Mouse (Mus musculus) midbrain, postnatal 0 days (tissue): ENCODE data around the gene Csf1. TPM values are rescaled to one million over a fixed set of nuclear protein-coding genes. Genes with fewer than 3 reads are reported as not detected.

ENCODE experiments used
- ATAC-seq: fragments of 200-750 bp; cut with Nextera tagmentation; 2 replicates; pipeline ENCODE4 v1.8.0; 2017; ENCODE audit warnings: moderate number of reproducible peaks, mild to moderate bottlenecking, moderate TSS enrichment, moderate library complexity; ENCODE audit not compliant: low FRiP score
- DNase-seq: peaks from one replicate; pipeline ENCODE4 v3.0.0-alpha.2; 2015; ENCODE audit warnings: low spot score
- H3K27ac ChIP-seq: fragments of 300-500 bp; sonication (generic); 2 replicates; pipeline ENCODE4 v1.5.1; 2014; ENCODE audit warnings: low read depth, mild to moderate bottlenecking, low read length, mixed read lengths
- H3K27me3 ChIP-seq: fragments of 300-500 bp; sonication (generic); 2 replicates; pipeline ENCODE4 v1.6.1; 2014; ENCODE audit warnings: low read length, control low read depth, mixed read lengths; ENCODE audit not compliant: insufficient read depth
- H3K36me3 ChIP-seq: fragments of 300-500 bp; sonication (generic); 2 replicates; pipeline ENCODE4 v1.6.1; 2014; ENCODE audit warnings: low read length, control low read depth, mixed read lengths; ENCODE audit not compliant: insufficient read depth
- H3K4me1 ChIP-seq: fragments of 300-500 bp; sonication (generic); 2 replicates; pipeline ENCODE4 v1.6.1; 2014; ENCODE audit warnings: mild to moderate bottlenecking, control low read depth, antibody characterized with exemption, low read length, mixed read lengths; ENCODE audit not compliant: insufficient read depth
- H3K4me2 ChIP-seq: fragments of 300-500 bp; sonication (generic); 2 replicates; pipeline ENCODE4 v1.6.1; 2014; ENCODE audit warnings: low read depth, mild to moderate bottlenecking, low read length, mixed read lengths; ENCODE audit not compliant: poor library complexity, severe bottlenecking
- H3K4me3 ChIP-seq: fragments of 300-500 bp; sonication (generic); 2 replicates; pipeline ENCODE4 v1.5.1; 2014; ENCODE audit warnings: low read depth, mild to moderate bottlenecking, low read length, moderate library complexity
- H3K9ac ChIP-seq: fragments of 300-500 bp; sonication (generic); replicated peaks from 2 replicates; pipeline ENCODE4 v1.6.1; 2014; ENCODE audit warnings: mild to moderate bottlenecking, low read length, moderate library complexity, mixed read lengths; ENCODE audit not compliant: poor library complexity, severe bottlenecking
- H3K9me3 ChIP-seq: fragments of 300-500 bp; sonication (generic); 2 replicates; pipeline ENCODE4 v1.6.1; 2016; ENCODE audit warnings: low read length, control low read depth
- CTCF ChIP-seq: IDR thresholded peaks from 2 replicates; pipeline ENCODE4 v1.5.1; 2016; ENCODE audit warnings: antibody characterized with exemption, mild to moderate bottlenecking
- WGBS: fragments of 180-500 bp; shearing (Covaris S2); extraction: QIAGEN DNeasy Blood & Tissue Kit; methylation state at CpG from one replicate; pipeline ENCODE4 v1.1.7; 2014; 5-methylcytosine and 5-hydroxymethylcytosine counted together
- polyA plus RNA-seq: library from polyadenylated mRNA; unstranded; fragments of >200 nt; fragmentation: Nextera tagmentation; extraction: Ambion mirVana; gene quantifications from 2 replicates; pipeline ENCODE4 v1.2.1, GENCODE M21; 2015
- total RNA-seq: library from RNA; depleted of rRNA; stranded (reverse); fragments of >200 nt; gene quantifications from 2 replicates; pipeline ENCODE4 v1.2.3, GENCODE M21; 2014; rRNA removed

Csf1 gene
- total and polyA plus RNA-seq, 2 experiments from 2014 or later: 8.1 to 12.3 TPM

DNA sequence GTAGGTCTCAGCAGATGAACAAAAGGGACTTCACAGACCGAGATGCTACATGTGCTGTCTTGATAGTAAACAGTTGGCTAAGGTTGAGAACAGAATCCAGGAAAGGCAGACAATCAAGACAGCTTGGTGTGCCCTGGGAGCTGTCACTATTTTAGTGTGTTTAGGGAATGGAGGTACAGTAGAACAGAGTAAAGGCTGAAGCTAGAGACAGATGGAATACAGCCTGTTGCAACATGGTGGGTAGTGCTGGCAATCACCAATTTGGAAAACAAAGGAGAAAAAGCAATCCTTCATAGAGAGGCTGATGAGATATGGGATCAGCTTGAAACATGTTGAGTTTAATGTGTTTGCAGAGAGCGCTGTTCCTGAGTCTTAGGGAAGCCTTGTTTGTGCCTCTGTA lies 59.6 kb downstream of the Csf1 start:
- Histone ChIP-seq H3K4me3 (no peak overlapping the region), H3K4me2 (no peak overlapping the region), H3K27ac (no peak overlapping the region), H3K36me3 (no peaks in the 10 kb centered on the region), H3K27me3 (no peaks in the 10 kb centered on the region), H3K9ac (no peak overlapping the region), H3K9me3 (no peaks in the 10 kb centered on the region), H3K4me1 (no peaks in the 10 kb centered on the region)
- ATAC-seq (no peak), DNase-seq (no peak)
- no peak for TF ChIP-seq CTCF
- WGBS: 91% methylated on average over 2 of the region's 2 CpGs

DNA sequence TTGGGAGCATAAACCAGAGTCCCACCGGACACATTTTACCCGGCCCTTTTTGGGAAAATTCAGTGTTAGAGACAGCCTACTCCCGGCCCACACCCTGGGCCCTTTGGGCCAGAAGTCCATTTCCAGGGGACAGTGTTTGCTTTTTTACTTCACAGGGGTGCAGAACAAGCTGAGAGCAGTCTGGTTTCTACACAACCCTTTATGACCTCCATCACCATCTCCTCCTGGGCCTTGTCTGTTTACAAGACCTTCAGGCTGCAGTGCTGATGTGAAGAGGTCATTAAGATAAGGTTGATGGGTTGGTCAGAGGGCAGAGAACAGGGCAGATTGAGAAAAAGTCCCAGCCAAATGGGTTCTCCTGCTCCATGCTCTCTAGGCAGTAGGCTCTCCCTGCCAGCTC lies 63.4 kb downstream of the Csf1 start:
- 36% methylated on average over 3 of the region's 3 CpGs for WGBS
- no peak overlapping the region; the same call in 1 of the 2 replicates for H3K9ac ChIP-seq
- H3K4me1 ChIP-seq: peaks cover 17% of the 10 kb centered on the region
- DNase-seq (no peak), ATAC-seq (no peak)
- peak overlapping the region; percentile 67; the same call in 1 of the 2 replicates for H3K4me3 ChIP-seq
- H3K27ac ChIP-seq: no peak overlapping the region
- no peaks in the 10 kb centered on the region for H3K9me3 ChIP-seq
- no peak overlapping the region; the same call in 1 of the 2 replicates for H3K4me2 ChIP-seq
- no peak for TF ChIP-seq CTCF
- H3K36me3 ChIP-seq: no peaks in the 10 kb centered on the region
- H3K27me3 ChIP-seq: no peaks in the 10 kb centered on the region

DNA sequence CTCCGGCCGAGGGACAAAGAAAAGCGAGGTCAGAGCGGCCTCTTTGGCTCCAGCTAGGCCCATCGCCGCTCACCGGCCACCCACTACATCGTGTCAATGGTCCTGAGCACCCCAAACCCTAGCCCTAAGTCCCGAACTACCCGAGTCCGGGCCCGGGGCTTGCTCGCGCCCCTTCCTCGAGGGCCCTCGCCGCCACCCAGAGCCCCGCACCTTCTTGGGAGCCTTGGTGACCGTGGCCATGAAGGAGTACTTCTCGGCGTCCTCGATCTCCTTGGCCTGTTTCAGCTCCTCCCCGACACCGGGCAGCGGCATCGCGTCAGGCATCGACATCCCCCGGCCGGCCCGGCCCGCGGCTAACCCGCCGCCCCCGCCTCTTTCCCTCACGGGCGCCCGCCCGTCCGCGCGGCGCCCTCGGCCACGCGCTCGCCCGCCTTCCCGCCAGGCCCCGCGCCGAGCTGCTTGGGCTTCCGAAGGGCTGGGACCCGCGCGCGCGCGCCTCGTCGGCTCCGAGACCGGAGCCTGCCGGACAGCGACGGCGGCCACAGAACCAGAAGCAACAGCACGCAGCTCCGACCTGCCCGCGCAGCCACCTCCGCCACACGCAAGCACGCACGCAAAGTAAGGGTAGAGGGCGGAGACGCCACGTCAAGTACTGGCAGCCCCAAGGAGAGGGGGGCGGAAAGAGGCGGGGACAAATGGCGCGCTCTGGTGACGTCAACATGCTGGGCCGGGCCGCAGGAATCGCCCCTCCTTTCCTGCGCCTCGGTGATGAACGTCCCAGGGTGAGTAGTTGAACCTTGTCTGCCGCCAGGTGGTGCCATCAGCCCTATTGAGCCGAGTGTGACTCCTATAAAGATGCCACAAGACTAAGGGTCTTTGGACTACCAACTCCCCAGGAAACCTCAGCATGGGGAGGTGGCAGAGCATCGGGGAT lies 64.1 kb downstream of the Csf1 start, which contains the start of gene Ahcyl1:
Ahcyl1 (minus strand) TSS at position 613 of the 934 bp plus-strand sequence.
- peak within 1 kb of the TSS; percentile 86 for H3K9ac ChIP-seq
- H3K27ac ChIP-seq: peak within 1 kb of the TSS; percentile 96
- peak within 1 kb of the TSS; percentile 67 for H3K4me3 ChIP-seq
- DNase-seq: peak; percentile 99
- no peaks in the 10 kb centered on the region for H3K36me3 ChIP-seq
- WGBS: under 1% methylated on average over 76 of the region's 93 CpGs
- TF ChIP-seq CTCF: peak; percentile 98
- no peaks in the 10 kb centered on the region for H3K9me3 ChIP-seq
- peak; percentile 98 for ATAC-seq
- H3K4me2 ChIP-seq: peak within 1 kb of the TSS; percentile 76
- H3K27me3 ChIP-seq: no peaks in the 10 kb centered on the region
- peaks cover 19% of the 10 kb centered on the region for H3K4me1 ChIP-seq

DNA sequence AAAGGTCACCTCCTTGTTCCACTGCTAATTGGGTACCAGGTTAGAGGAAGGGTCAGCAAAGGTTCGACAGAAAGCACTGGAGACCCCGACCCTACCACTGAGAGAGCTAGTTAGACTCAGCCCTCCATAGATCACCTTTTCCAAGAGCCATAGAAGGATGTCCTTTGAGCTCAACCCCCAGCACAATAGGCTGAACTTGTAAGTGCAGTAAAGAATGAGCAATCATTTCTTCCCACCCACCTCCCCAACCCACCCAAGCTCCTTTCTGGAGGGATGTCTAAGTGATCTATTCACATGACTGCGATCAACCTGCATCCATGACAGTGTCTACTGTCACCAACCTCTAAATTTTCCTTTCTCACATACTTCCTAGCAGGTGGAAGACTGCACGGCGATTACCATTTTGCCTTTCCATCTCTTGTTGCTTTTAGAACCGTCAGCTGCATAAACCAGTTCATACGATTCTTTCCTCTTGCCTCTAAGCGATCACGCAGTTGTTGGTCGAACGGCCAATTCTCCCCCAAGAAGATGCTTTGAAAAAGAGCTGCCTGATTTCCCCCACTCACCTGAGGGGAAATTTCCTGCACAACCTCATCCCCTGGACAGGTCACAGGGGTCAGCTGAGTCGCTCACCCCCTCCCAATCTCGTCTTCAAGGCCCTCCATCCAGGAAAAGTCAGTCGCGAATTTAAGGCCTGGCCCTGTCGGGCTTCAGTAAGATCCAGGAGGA lies 64.9 kb downstream of the Csf1 start:
- H3K36me3 ChIP-seq: no peaks in the 10 kb centered on the region
- no peak for ATAC-seq
- H3K9me3 ChIP-seq: no peaks in the 10 kb centered on the region
- H3K9ac ChIP-seq: peak overlapping the region; percentile 86
- H3K4me3 ChIP-seq: peak overlapping the region; percentile 67
- peak overlapping the region; percentile 96 for H3K27ac ChIP-seq
- WGBS: 5% methylated on average over 16 of the region's 16 CpGs
- DNase-seq: no peak
- H3K27me3 ChIP-seq: no peaks in the 10 kb centered on the region
- no peak for TF ChIP-seq CTCF
- H3K4me1 ChIP-seq: peaks cover 19% of the 10 kb centered on the region
- peak overlapping the region; percentile 76 for H3K4me2 ChIP-seq

DNA sequence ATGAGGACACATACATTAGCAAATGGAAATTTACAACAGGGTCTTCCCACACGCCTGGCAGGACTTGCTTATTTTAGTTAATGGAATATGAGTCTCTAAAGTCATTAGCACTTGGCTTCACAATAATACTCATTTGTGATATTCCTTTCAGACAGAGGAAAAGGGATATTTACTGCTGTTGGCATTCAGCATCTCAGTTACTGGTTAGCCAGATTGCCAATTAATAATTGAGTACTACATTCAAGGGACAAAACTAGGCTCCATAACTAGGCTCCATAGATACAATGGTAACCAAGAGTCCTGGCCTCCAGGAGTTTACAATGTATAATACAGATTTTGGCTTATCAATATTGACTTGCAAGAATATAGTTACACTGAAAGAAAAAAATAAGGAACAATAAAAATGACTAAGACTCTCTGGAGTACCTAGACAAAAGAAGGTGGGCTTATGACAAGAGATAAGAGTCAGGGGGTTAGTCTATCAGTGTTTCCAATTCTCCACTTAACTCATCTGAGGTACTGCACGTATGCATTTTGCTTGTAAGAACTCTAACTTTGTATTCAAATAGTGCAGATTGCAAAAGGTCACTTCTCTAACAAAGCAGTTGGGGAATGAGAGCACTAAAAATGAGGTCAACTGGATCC lies 65.9 kb downstream of the Csf1 start:
- peaks cover 21% of the 10 kb centered on the region for H3K4me1 ChIP-seq
- no peak for TF ChIP-seq CTCF
- ATAC-seq: no peak

More for the DNA sequence above, 65.9 kb downstream of the Csf1 start:
- Histone ChIP-seq H3K9ac (peak overlapping the region; percentile 86), H3K4me2 (peak overlapping the region; percentile 76), H3K36me3 (no peaks in the 10 kb centered on the region), H3K27ac (peak overlapping the region; percentile 96; the same call in 1 of the 2 replicates), H3K4me3 (peak overlapping the region; percentile 67), H3K27me3 (no peaks in the 10 kb centered on the region), H3K9me3 (no peaks in the 10 kb centered on the region)
- 49% methylated on average over 2 of the region's 2 CpGs for WGBS
- DNase-seq: no peak

Other genes with a start within 250 kb of the Csf1 start
- 52.0 and 60.0 TPM in 2 replicates for gene Slc6a17, start 242.5 kb downstream of the Csf1 start, total RNA-seq
- 17.5 and 22.2 TPM in 2 replicates for gene Slc6a17, start 242.5 kb downstream of the Csf1 start, polyA plus RNA-seq
- not detected in 2 replicates for gene Ubl4b, start 205.4 kb downstream of the Csf1 start, total RNA-seq
- not detected in 2 replicates for gene Ubl4b, start 205.4 kb downstream of the Csf1 start, polyA plus RNA-seq
- 0.60 and 3.0 TPM in 2 replicates for gene Alx3, start 165.4 kb downstream of the Csf1 start, total RNA-seq
- 0.63 and 1.3 TPM in 2 replicates for gene Alx3, start 165.4 kb downstream of the Csf1 start, polyA plus RNA-seq
- gene Gm10961, start 129.1 kb downstream of the Csf1 start, total RNA-seq: not detected in 2 replicates
- gene Gm10961, start 129.1 kb downstream of the Csf1 start, polyA plus RNA-seq: not detected in 2 replicates
- gene Strip1, start 128.8 kb downstream of the Csf1 start, total RNA-seq: 131 and 142 TPM in 2 replicates
- gene Strip1, start 128.8 kb downstream of the Csf1 start, polyA plus RNA-seq: 120 and 122 TPM in 2 replicates
- 65.9 and 76.0 TPM in 2 replicates for gene Ahcyl1, start 63.9 kb downstream of the Csf1 start, total RNA-seq
- 109 and 111 TPM in 2 replicates for gene Ahcyl1, start 63.9 kb downstream of the Csf1 start, polyA plus RNA-seq
- not detected in 2 replicates for gene Eps8l3, start 116.8 kb upstream of the Csf1 start, total RNA-seq
- gene Eps8l3, start 116.8 kb upstream of the Csf1 start, polyA plus RNA-seq: not detected in 2 replicates
- 142 and 166 TPM in 2 replicates for gene Gstm5, start 135.4 kb upstream of the Csf1 start, total RNA-seq
- 316 and 320 TPM in 2 replicates for gene Gstm5, start 135.4 kb upstream of the Csf1 start, polyA plus RNA-seq
- 28.5 and 36.4 TPM in 2 replicates for gene Gstm7, start 171.3 kb upstream of the Csf1 start, total RNA-seq
- 38.3 and 38.9 TPM in 2 replicates for gene Gstm7, start 171.3 kb upstream of the Csf1 start, polyA plus RNA-seq
- 16.7 and 25.5 TPM in 2 replicates for gene Gstm6, start 183.3 kb upstream of the Csf1 start, total RNA-seq
- 27.2 and 31.6 TPM in 2 replicates for gene Gstm6, start 183.3 kb upstream of the Csf1 start, polyA plus RNA-seq
- not detected in 2 replicates for gene Gstm3, start 208.8 kb upstream of the Csf1 start, total RNA-seq
- not detected in 2 replicates for gene Gstm3, start 208.8 kb upstream of the Csf1 start, polyA plus RNA-seq
- 8.5 and 10.2 TPM in 2 replicates for gene Gstm2, start 226.0 kb upstream of the Csf1 start, total RNA-seq
- gene Gstm2, start 226.0 kb upstream of the Csf1 start, polyA plus RNA-seq: 13.0 and 14.8 TPM in 2 replicates